Mouse (Mus musculus) midbrain, embryonic 14.5 days (tissue): Measurements from ENCODE around the gene Frmpd2. TPM values are rescaled to one million over a fixed set of nuclear protein-coding genes. Genes with fewer than 3 reads are reported as not detected.
A peak's percentile ranks its signal among the peaks of the same experiment; 100 is the strongest.

Experiments
- ATAC-seq: fragments of 200-750 bp; cut with Nextera tagmentation; 2 replicates; pipeline ENCODE4 v1.8.0; 2017; ENCODE audit warnings: moderate number of reproducible peaks, moderate library complexity; ENCODE audit not compliant: low FRiP score, low TSS enrichment
- DNase-seq: peaks from one replicate; pipeline ENCODE4 v3.0.0-alpha.2; 2015
- H3K27ac ChIP-seq: fragments of 300-500 bp; sonication (generic); replicated peaks from 2 replicates; pipeline ENCODE4 v1.5.1; 2014; ENCODE audit warnings: mild to moderate bottlenecking, low read depth, low read length, moderate library complexity
- H3K27me3 ChIP-seq: fragments of 300-500 bp; sonication (generic); 2 replicates; pipeline ENCODE4 v1.6.1; 2014; ENCODE audit warnings: low read length, control low read depth, mixed read lengths; ENCODE audit not compliant: control insufficient read depth, insufficient read depth
- H3K36me3 ChIP-seq: fragments of 300-500 bp; sonication (generic); 2 replicates; pipeline ENCODE4 v1.6.1; 2014; ENCODE audit warnings: low read length, control low read depth; ENCODE audit not compliant: control insufficient read depth, insufficient read depth
- H3K4me1 ChIP-seq: fragments of 300-500 bp; sonication (generic); 2 replicates; pipeline ENCODE4 v1.6.1; 2014; ENCODE audit warnings: mild to moderate bottlenecking, antibody characterized with exemption, low read length, control low read depth; ENCODE audit not compliant: control insufficient read depth, insufficient read depth
- H3K4me2 ChIP-seq: fragments of 300-500 bp; sonication (generic); 2 replicates; pipeline ENCODE4 v1.6.1; 2014; ENCODE audit warnings: mild to moderate bottlenecking, low read length, moderate library complexity
- H3K4me3 ChIP-seq: fragments of 300-500 bp; sonication (generic); replicated peaks from 2 replicates; pipeline ENCODE4 v1.5.1; 2014; ENCODE audit warnings: low read depth, low read length
- H3K9ac ChIP-seq: fragments of 300-500 bp; sonication (generic); replicated peaks from 2 replicates; pipeline ENCODE4 v1.6.1; 2014; ENCODE audit warnings: mild to moderate bottlenecking, low read length, moderate library complexity
- H3K9me3 ChIP-seq: fragments of 300-500 bp; sonication (generic); 2 replicates; pipeline ENCODE4 v1.6.1; 2016; ENCODE audit warnings: low read length, control low read depth, mixed read lengths; ENCODE audit not compliant: control insufficient read depth
- whole genome bisulfite sequencing: fragments of 180-500 bp; shearing (Covaris S2); extraction: QIAGEN DNeasy Blood & Tissue Kit; methylation state at CpG from one replicate; pipeline ENCODE4 v1.1.7; 2014; 5-methylcytosine and 5-hydroxymethylcytosine counted together
- polyA plus RNA-seq: library from polyadenylated mRNA; unstranded; fragments of >200 nt; fragmentation: Nextera tagmentation; extraction: Ambion mirVana; gene quantifications from 2 replicates; pipeline ENCODE4 v1.2.1, GENCODE M21; 2014

Gene Frmpd2
- polyA plus RNA-seq, 1 experiment from 2014 or later: 0.04 TPM

GRCm38 (mm10) chr14:33497418-33497817, 25.9 kb downstream of the Frmpd2 start:
- ATAC-seq (no peak), DNase-seq (no peak)
- Histone ChIP-seq H3K4me2 (no peak overlapping the region), H3K9ac (no peak overlapping the region), H3K27me3 (no peaks in the 10 kb centered on the region), H3K4me1 (no peaks in the 10 kb centered on the region), H3K4me3 (no peak overlapping the region), H3K9me3 (no peaks in the 10 kb centered on the region), H3K36me3 (no peaks in the 10 kb centered on the region), H3K27ac (no peak overlapping the region)
- WGBS: 79% methylated on average over 5 of the region's 5 CpGs

GRCm38 (mm10) chr14:33498849-33499248, 27.4 kb downstream of the Frmpd2 start:
- H3K36me3 ChIP-seq: no peaks in the 10 kb centered on the region
- no peaks in the 10 kb centered on the region for H3K4me1 ChIP-seq
- no peaks in the 10 kb centered on the region for H3K27me3 ChIP-seq
- no peak overlapping the region for H3K9ac ChIP-seq
- H3K9me3 ChIP-seq: no peaks in the 10 kb centered on the region
- 75% methylated on average over 3 of the region's 3 CpGs for WGBS
- H3K27ac ChIP-seq: no peak overlapping the region
- ATAC-seq: no peak
- no peak overlapping the region for H3K4me3 ChIP-seq
- no peak overlapping the region for H3K4me2 ChIP-seq
- DNase-seq: no peak

GRCm38 (mm10) chr14:33500631-33501030, 29.1 kb downstream of the Frmpd2 start:
- Histone ChIP-seq H3K9ac (no peak overlapping the region), H3K36me3 (no peaks in the 10 kb centered on the region), H3K27ac (no peak overlapping the region), H3K27me3 (no peaks in the 10 kb centered on the region), H3K4me1 (no peaks in the 10 kb centered on the region), H3K4me2 (no peak overlapping the region), H3K4me3 (no peak overlapping the region), H3K9me3 (no peaks in the 10 kb centered on the region)
- WGBS: 84% methylated on average over 10 of the region's 10 CpGs
- ATAC-seq: no peak
- no peak for DNase-seq

- no peak overlapping the region for H3K4me2 ChIP-seq
- H3K9ac ChIP-seq: no peak overlapping the region
- H3K4me1 ChIP-seq: no peaks in the 10 kb centered on the region
- no peak overlapping the region for H3K4me3 ChIP-seq
- H3K36me3 ChIP-seq: no peaks in the 10 kb centered on the region
- no peaks in the 10 kb centered on the region for H3K9me3 ChIP-seq
- H3K27ac ChIP-seq: no peak overlapping the region
- WGBS: 87% methylated on average over 9 of the region's 9 CpGs
- DNase-seq: no peak
- no peak for ATAC-seq
- no peaks in the 10 kb centered on the region for H3K27me3 ChIP-seq
These were observed 31.8 kb downstream of the Frmpd2 start for GRCm38 (mm10) chr14:33503311-33503710.

GRCm38 (mm10) chr14:33506696-33507095, 35.2 kb downstream of the Frmpd2 start:
- no peaks in the 10 kb centered on the region for H3K27me3 ChIP-seq
- no peak for ATAC-seq
- no peaks in the 10 kb centered on the region for H3K4me1 ChIP-seq
- H3K36me3 ChIP-seq: no peaks in the 10 kb centered on the region
- no peak for DNase-seq
- no peaks in the 10 kb centered on the region for H3K9me3 ChIP-seq
- WGBS: 73% methylated on average over 4 of the region's 4 CpGs
- H3K27ac ChIP-seq: no peak overlapping the region
- H3K9ac ChIP-seq: no peak overlapping the region
- no peak overlapping the region for H3K4me2 ChIP-seq
- H3K4me3 ChIP-seq: no peak overlapping the region

- no peak for DNase-seq
- no peak for ATAC-seq
- no peaks in the 10 kb centered on the region for H3K36me3 ChIP-seq
- H3K4me2 ChIP-seq: no peak overlapping the region
- no peaks in the 10 kb centered on the region for H3K27me3 ChIP-seq
- no peaks in the 10 kb centered on the region for H3K9me3 ChIP-seq
- WGBS: 89% methylated on average over 1 of the region's 1 CpGs
- H3K27ac ChIP-seq: no peak overlapping the region
- H3K4me1 ChIP-seq: no peaks in the 10 kb centered on the region
- no peak overlapping the region for H3K4me3 ChIP-seq
- H3K9ac ChIP-seq: no peak overlapping the region
These were observed 37.2 kb downstream of the Frmpd2 start for GRCm38 (mm10) chr14:33508660-33509059.

GRCm38 (mm10) chr14:33513877-33514276, 42.4 kb downstream of the Frmpd2 start:
- Histone ChIP-seq H3K9me3 (no peaks in the 10 kb centered on the region), H3K9ac (no peak overlapping the region), H3K4me1 (no peaks in the 10 kb centered on the region), H3K4me2 (no peak overlapping the region), H3K4me3 (no peak overlapping the region), H3K27me3 (no peaks in the 10 kb centered on the region), H3K27ac (no peak overlapping the region), H3K36me3 (no peaks in the 10 kb centered on the region)
- 57% methylated on average over 5 of the region's 5 CpGs for WGBS
- DNase-seq (no peak), ATAC-seq (no peak)

GRCm38 (mm10) chr14:33514756-33515285, 43.3 kb downstream of the Frmpd2 start:
- no peaks in the 10 kb centered on the region for H3K9me3 ChIP-seq
- no peaks in the 10 kb centered on the region for H3K36me3 ChIP-seq
- DNase-seq: no peak
- H3K4me3 ChIP-seq: no peak overlapping the region
- no peak for ATAC-seq
- H3K9ac ChIP-seq: no peak overlapping the region
- H3K27ac ChIP-seq: no peak overlapping the region
- no peaks in the 10 kb centered on the region for H3K27me3 ChIP-seq
- H3K4me1 ChIP-seq: no peaks in the 10 kb centered on the region
- 60% methylated on average over 6 of the region's 6 CpGs for WGBS
- no peak overlapping the region for H3K4me2 ChIP-seq

- no peak overlapping the region for H3K9ac ChIP-seq
- no peaks in the 10 kb centered on the region for H3K9me3 ChIP-seq
- no peaks in the 10 kb centered on the region for H3K36me3 ChIP-seq
- whole genome bisulfite sequencing: 58% methylated on average over 3 of the region's 3 CpGs
- no peak overlapping the region for H3K4me3 ChIP-seq
- DNase-seq (peak; percentile 41), ATAC-seq (no peak)
- H3K27ac ChIP-seq: no peak overlapping the region
- no peaks in the 10 kb centered on the region for H3K27me3 ChIP-seq
- H3K4me1 ChIP-seq: no peaks in the 10 kb centered on the region
- no peak overlapping the region for H3K4me2 ChIP-seq
These were observed 50.0 kb downstream of the Frmpd2 start for GRCm38 (mm10) chr14:33521538-33521937.
